Mouse (Mus musculus) CH12.LX (cell line): Measurements from ENCODE around the gene Zfp445. TPM values are rescaled to one million over a fixed set of nuclear protein-coding genes. Genes with fewer than 3 reads are reported as not detected.
A peak's percentile ranks its signal among the peaks of the same experiment; 100 is the strongest.

ENCODE experiments used
- DNase-seq: peaks from one replicate; pipeline ENCODE4 v3.0.0-alpha.2; 2013; ENCODE audit errors: extremely low read depth
- H3K27ac ChIP-seq: 2 replicates; pipeline ENCODE4 v1.5.1; 2012; ENCODE audit warnings: low read depth, mild to moderate bottlenecking, control low read depth, moderate library complexity; ENCODE audit not compliant: insufficient read depth
- H3K27me3 ChIP-seq: replicated peaks from 2 replicates; pipeline ENCODE3; 2012; ENCODE audit warnings: inconsistent platforms
- H3K36me3 ChIP-seq, 2 experiments: replicated peaks in 1 of 2; 2 replicates each; pipeline versions ENCODE3 to v1.6.1; 2012; ENCODE audit warnings: inconsistent platforms in 1 of 2, low read length in 1 of 2, mild to moderate bottlenecking in 1 of 2, mixed read lengths in 1 of 2, moderate library complexity in 1 of 2; ENCODE audit not compliant: control insufficient read depth in 1 of 2, insufficient read depth in 1 of 2
- H3K4me1 ChIP-seq, 2 experiments: 2 replicates each; pipeline ENCODE4 v1.6.1; 2012; ENCODE audit warnings: inconsistent platforms in 1 of 2, moderate library complexity in 1 of 2; ENCODE audit not compliant: insufficient read depth in 2 of 2, control insufficient read depth in 1 of 2
- H3K4me2 ChIP-seq: 2 replicates; pipeline ENCODE4 v1.6.1; 2012; ENCODE audit warnings: low read depth, mild to moderate bottlenecking, control low read depth; ENCODE audit not compliant: poor library complexity, insufficient read depth, severe bottlenecking
- H3K4me3 ChIP-seq, 3 experiments: fragments of 150-350 bp in 1 of 3; sonication (generic) in 1 of 3; replicated peaks in 1 of 3; 2 replicates each; pipeline versions ENCODE3 to v1.5.1; 2011 to 2012; ENCODE audit warnings: low read depth in 2 of 3, low read length in 2 of 3, mild to moderate bottlenecking in 2 of 3, moderate library complexity in 2 of 3, control low read depth in 1 of 3, improper control_type of control experiment in 1 of 3, inconsistent platforms in 1 of 3, mixed read lengths in 1 of 3; ENCODE audit not compliant: poor library complexity in 1 of 3
- H3K79me2 ChIP-seq: replicated peaks from 2 replicates; pipeline ENCODE4 v1.6.1; 2012; ENCODE audit warnings: mild to moderate bottlenecking, moderate library complexity; ENCODE audit not compliant: control insufficient read depth, poor library complexity, insufficient read depth, severe bottlenecking; ENCODE audit errors: extremely low read depth
- H3K9ac ChIP-seq: 2 replicates; pipeline ENCODE4 v1.6.1; 2012; ENCODE audit warnings: low read depth, mild to moderate bottlenecking, control low read depth, moderate library complexity; ENCODE audit not compliant: insufficient read depth
- H3K9me3 ChIP-seq: replicated peaks from 2 replicates; pipeline ENCODE3; 2012; ENCODE audit warnings: low read length, inconsistent platforms, mixed read lengths
- BHLHE40 ChIP-seq: IDR thresholded peaks from 2 replicates; pipeline ENCODE4 v1.6.1; 2011; ENCODE audit warnings: mild to moderate bottlenecking, low read depth, low read length, improper control_type of control experiment
- CHD1 ChIP-seq: IDR thresholded peaks from 2 replicates; pipeline ENCODE4 v1.6.1; 2012; ENCODE audit warnings: low read depth, low read length, improper control_type of control experiment, inconsistent platforms
- CTCF ChIP-seq, 2 experiments: IDR thresholded peaks in 1 of 2; conservative IDR thresholded peaks in 1 of 2; 2 replicates each; pipeline ENCODE4 v1.5.1; 2011 to 2012; ENCODE audit warnings: low read depth in 2 of 2, low read length in 2 of 2, improper control_type of control experiment in 1 of 2, inconsistent platforms in 1 of 2, mild to moderate bottlenecking in 1 of 2, moderate library complexity in 1 of 2
- E2F4 ChIP-seq: IDR thresholded peaks from 2 replicates; pipeline ENCODE4 v1.6.1; 2011; ENCODE audit warnings: low read depth, low read length, improper control_type of control experiment; ENCODE audit not compliant: insufficient replicate concordance
- EP300 ChIP-seq: IDR thresholded peaks from 2 replicates; pipeline ENCODE4 v1.6.1; 2011; ENCODE audit warnings: low read length, improper control_type of control experiment
- GABPA ChIP-seq: IDR thresholded peaks from 2 replicates; pipeline ENCODE4 v1.6.1; 2012; ENCODE audit warnings: low read depth, low read length, improper control_type of control experiment, inconsistent platforms; ENCODE audit not compliant: insufficient replicate concordance
- HCFC1 ChIP-seq: IDR thresholded peaks from 2 replicates; pipeline ENCODE4 v1.6.1; 2012; ENCODE audit warnings: low read depth, mild to moderate bottlenecking, inconsistent platforms, low read length, improper control_type of control experiment
- IRF4 ChIP-seq: IDR thresholded peaks from 2 replicates; pipeline ENCODE4 v1.6.1; 2014; ENCODE audit warnings: low read depth, mild to moderate bottlenecking, inconsistent platforms, low read length, improper control_type of control experiment
- MEF2A ChIP-seq: IDR thresholded peaks from 2 replicates; pipeline ENCODE4 v1.6.1; 2014; ENCODE audit warnings: low read depth, mild to moderate bottlenecking, inconsistent platforms, low read length, improper control_type of control experiment, borderline replicate concordance
- POLR2A ChIP-seq: IDR thresholded peaks from 2 replicates; pipeline ENCODE4 v1.6.1; 2011; ENCODE audit warnings: low read depth, mild to moderate bottlenecking, improper control_type of control experiment, low read length
- RAD21 ChIP-seq: IDR thresholded peaks from 2 replicates; pipeline ENCODE4 v1.6.1; 2011; ENCODE audit warnings: low read depth, mild to moderate bottlenecking, low read length, improper control_type of control experiment, moderate library complexity
- SIN3A ChIP-seq: IDR thresholded peaks from 2 replicates; pipeline ENCODE4 v1.6.1; 2012; ENCODE audit warnings: low read length, improper control_type of control experiment, inconsistent platforms
- SMC3 ChIP-seq: IDR thresholded peaks from 2 replicates; pipeline ENCODE4 v1.6.1; 2011; ENCODE audit warnings: low read depth, low read length, improper control_type of control experiment
- TCF12 ChIP-seq: IDR thresholded peaks from 2 replicates; pipeline ENCODE4 v1.6.1; 2014; ENCODE audit warnings: low read depth, mild to moderate bottlenecking, inconsistent platforms, low read length, improper control_type of control experiment
- USF2 ChIP-seq: conservative IDR thresholded peaks from 2 replicates; pipeline ENCODE4 v1.6.1; 2011; ENCODE audit warnings: low read depth, low read length, improper control_type of control experiment
- ZC3H11A ChIP-seq: IDR thresholded peaks from 2 replicates; pipeline ENCODE4 v1.6.1; 2012; ENCODE audit warnings: low read depth, mild to moderate bottlenecking, inconsistent platforms, low read length, improper control_type of control experiment
- ZMIZ1 ChIP-seq: IDR thresholded peaks from 2 replicates; pipeline ENCODE4 v1.6.1; 2012; ENCODE audit warnings: low read depth, mild to moderate bottlenecking, inconsistent platforms, low read length, improper control_type of control experiment
- dilution Hi-C: fragments of 300-500 bp; cut with MboI; formaldehyde crosslinking; loops from 2 replicates; pipeline ENCODE4 v1.14.3; 2020; ENCODE audit warnings: low sequenced_read_pairs; ENCODE audit not compliant: extremely low pct_unique_long_range_greater_than_20kb, extremely low pct_ligation_motif_present
- in situ Hi-C: fragments of 300-500 bp; cut with MboI; formaldehyde crosslinking; loops from 3 replicates; pipeline ENCODE4 v1.14.3; 2019; ENCODE audit warnings: low sequenced_read_pairs, low pct_ligation_motif_present, low pct_unique_long_range_greater_than_20kb, mixed read lengths
- polyA plus RNA-seq: library from polyadenylated mRNA; unstranded; fragments of >175 nt; gene quantifications from 2 replicates; pipeline ENCODE4 v1.2.1, GENCODE M21; 2012; ENCODE audit warnings: low read depth; ENCODE audit not compliant: insufficient read length
- total RNA-seq, 2 experiments: library from RNA; depleted of rRNA; stranded (reverse); fragments of 300-350 nt in 1 of 2; fragments of >200 nt in 1 of 2; gene quantifications; 2 replicates each; pipeline ENCODE4 v1.2.3; 2012 to 2014

The Zfp445 gene
- total and polyA plus RNA-seq, 3 experiments, result 43.7 to 55.5 (median 53.8) TPM

- dilution Hi-C loops, result no loop called here
- H3K36me3 ChIP-seq, result no peaks in the 10 kb centered on the region
- peaks cover 0 to 13% of the 10 kb centered on the region in 2 experiments; a peak in 1 of 4 replicates for H3K4me1 ChIP-seq
- in situ Hi-C loops, result no loop called here
- H3K79me2 ChIP-seq, result no peaks in the 10 kb centered on the region
- no peak for TF ChIP-seq POLR2A
- TF ChIP-seq MEF2A, result peak; percentile 42; the same call in 1 of the 2 replicates
- no peak for TF ChIP-seq HCFC1
- TF ChIP-seq SIN3A, result 0 out of 2 replicates have a peak, but pooled peaks have one; percentile 12
- TF ChIP-seq EP300, result peak; percentile 47; the same call in 1 of the 2 replicates
- no peak for TF ChIP-seq TCF12
- no peak overlapping the region for H3K27ac ChIP-seq
- H3K4me2 ChIP-seq, result no peak overlapping the region
- DNase-seq, result peak; percentile 48
- H3K9ac ChIP-seq, result no peak overlapping the region
- no peaks in the 10 kb centered on the region for H3K27me3 ChIP-seq
- H3K9me3 ChIP-seq, result peaks cover 8% of the 10 kb centered on the region
- H3K4me3 ChIP-seq, result no peak overlapping the region
Observed at GRCm38 (mm10) chr9:122875145-122875544, 9.3 kb upstream of the Zfp445 start.

GRCm38 (mm10) chr9:122874653-122875052 is 8.8 kb upstream of the Zfp445 start:
- no peak for TF ChIP-seq E2F4
- TF ChIP-seq IRF4, result no peak
- no peak for TF ChIP-seq HCFC1
- no peak for TF ChIP-seq SMC3
- no peak for TF ChIP-seq TCF12
- TF ChIP-seq CTCF (conservative IDR thresholded peaks at IDR 0.05 in 1 of 2, IDR thresholded peaks at IDR 0.05 in 1 of 2; ENCODE audit: low read depth in 2 of 2, low read length in 2 of 2), result no peak
- TF ChIP-seq ZC3H11A, result no peak
- no peak overlapping the region for H3K4me2 ChIP-seq
- no peaks in the 10 kb centered on the region for H3K79me2 ChIP-seq

DNA sequence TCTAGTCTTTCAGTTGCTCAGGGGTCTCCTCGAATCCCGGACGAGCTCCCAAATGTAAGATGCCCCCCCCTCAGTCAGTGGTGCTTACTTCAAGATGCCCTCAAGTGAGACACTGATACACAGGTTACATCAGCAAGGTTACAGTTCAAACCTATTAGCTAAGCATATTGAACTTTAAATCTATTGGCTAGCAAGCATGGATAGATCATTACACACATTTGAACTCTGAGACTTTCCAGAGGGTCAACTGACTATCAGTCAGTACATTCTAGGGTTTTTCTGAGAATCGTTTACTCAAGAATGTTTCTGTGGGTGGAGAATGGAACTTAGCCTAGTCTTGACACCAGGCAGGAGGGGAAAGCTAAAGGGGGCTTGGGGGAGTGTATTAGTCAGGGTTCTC is 6.8 kb upstream of the Zfp445 start:
- Histone ChIP-seq H3K4me2 (no peak overlapping the region), H3K27ac (no peak overlapping the region), H3K9ac (no peak overlapping the region), H3K4me1 (peaks cover 0 to 13% of the 10 kb centered on the region in 2 experiments; a peak in 1 of 4 replicates), H3K27me3 (no peaks in the 10 kb centered on the region), H3K36me3 (no peaks in the 10 kb centered on the region), H3K9me3 (peaks cover 8% of the 10 kb centered on the region), H3K79me2 (no peaks in the 10 kb centered on the region), H3K4me3 (no peak overlapping the region)
- no peak for DNase-seq
- dilution Hi-C loops (no loop called here), in situ Hi-C loops (no loop called here)
- TF ChIP-seq USF2 (no peak), IRF4 (no peak), ZMIZ1 (no peak), CHD1 (no peak), SIN3A (no peak), CTCF (conservative IDR thresholded peaks at IDR 0.05 in 1 of 2, IDR thresholded peaks at IDR 0.05 in 1 of 2; ENCODE audit: low read depth in 2 of 2, low read length in 2 of 2) (no peak), BHLHE40 (no peak), GABPA (no peak), RAD21 (no peak), SMC3 (no peak)

More at GRCm38 (mm10) chr9:122874653-122875052, 8.8 kb upstream of the Zfp445 start:
- no peak overlapping the region for H3K9ac ChIP-seq
- H3K4me1 ChIP-seq, result peaks cover 0 to 13% of the 10 kb centered on the region in 2 experiments; a peak in 1 of 4 replicates
- DNase-seq, result no peak
- H3K36me3 ChIP-seq, result no peaks in the 10 kb centered on the region
- in situ Hi-C loops, result no loop called here
- peaks cover 8% of the 10 kb centered on the region for H3K9me3 ChIP-seq
- H3K27ac ChIP-seq, result no peak overlapping the region
- H3K4me3 ChIP-seq, result no peak overlapping the region
- no peaks in the 10 kb centered on the region for H3K27me3 ChIP-seq
- dilution Hi-C loops, result no loop called here
